8 mouse cellular contexts compared by ENCODE assay signal in the genomic region with DNA sequence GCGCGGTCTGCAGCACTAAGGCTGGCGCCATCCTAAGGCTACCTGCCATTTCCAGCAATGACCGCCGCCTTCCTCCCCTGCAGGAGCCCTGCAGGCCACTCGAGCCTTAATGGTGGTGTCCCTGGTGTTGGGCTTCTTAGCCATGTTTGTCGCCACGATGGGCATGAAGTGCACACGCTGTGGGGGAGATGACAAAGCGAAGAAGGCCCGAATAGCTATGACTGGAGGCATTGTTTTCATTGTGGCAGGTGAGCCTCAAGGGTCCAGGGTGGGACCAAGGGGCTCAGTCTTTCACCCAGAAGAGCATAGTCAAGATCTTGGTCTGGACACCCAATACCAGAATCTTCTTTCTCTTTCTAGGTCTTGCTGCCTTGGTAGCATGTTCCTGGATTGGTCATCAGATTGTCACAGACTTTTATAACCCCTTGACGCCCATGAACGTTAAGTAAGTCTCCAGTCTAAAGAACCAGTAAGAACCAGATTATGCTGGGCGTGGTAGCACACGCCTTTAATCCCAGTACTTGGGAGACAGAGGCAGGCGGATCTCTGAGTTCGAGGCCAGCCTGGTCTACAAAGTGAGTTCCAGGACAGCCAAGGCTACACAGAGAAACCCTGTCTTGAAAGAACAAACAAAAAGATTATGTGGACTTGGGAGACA. TPM values are rescaled to one million over a fixed set of nuclear protein-coding genes. Genes with fewer than 3 reads are reported as not detected.
A peak's percentile ranks its signal among the peaks of the same experiment; 100 is the strongest.
DNase-seq lines count a peak whose midpoint lies in the region; ATAC-seq and TF ChIP-seq lines count a peak whose summit lies in the region.

No protein-coding gene starts in this region.

- peak; percentile 15 for DNase-seq in neural tube, embryonic 11.5 days (ENCODE audit: low spot score)
- no peak for DNase-seq in neural tube, embryonic 10.5 days (ENCODE audit: extremely low spot score, low spot score)
- no peak for DNase-seq in limb, embryonic 14.5 days (ENCODE audit: low spot score)
- DNase-seq in MN1 (ENCODE audit: low spot score) = no peak
- no peak for DNase-seq in natural killer cell, adult 2 months (ENCODE audit: low spot score in 2 of 2)

- peaks cover 38% of the 10 kb centered on the region for H3K36me3 ChIP-seq in erythroblast, embryonic 14.5 days (ENCODE audit: control insufficient read depth)
- H3K36me3 ChIP-seq in neural tube, embryonic 11.5 days (ENCODE audit: control insufficient read depth, insufficient read depth, low read length) = 0 out of 2 replicates have a peak, but pooled peaks cover 2% of the 10 kb centered on the region
- peaks cover 41% of the 10 kb centered on the region for H3K36me3 ChIP-seq in limb, embryonic 14.5 days (ENCODE audit: control insufficient read depth, insufficient read depth, low read length)
- H3K36me3 ChIP-seq in stomach, embryonic 15.5 days = peaks cover 14% of the 10 kb centered on the region

- TF ChIP-seq POLR2A in limb, embryonic 14.5 days (IDR thresholded peaks at IDR 0.05; ENCODE audit: borderline replicate concordance, extremely low read depth, insufficient read depth, insufficient read length) = no peak

- peak overlapping the region; percentile 35 for H3K4me2 ChIP-seq in neural tube, embryonic 11.5 days (ENCODE audit: low read depth)
- H3K4me2 ChIP-seq in limb, embryonic 14.5 days (replicated peaks; ENCODE audit: low read depth, low read length, severe bottlenecking) = peak overlapping the region; percentile 68
- H3K4me2 ChIP-seq in stomach, embryonic 15.5 days = peak overlapping the region; percentile 70

- H3K27me3 ChIP-seq in erythroblast, embryonic 14.5 days (ENCODE audit: control insufficient read depth) = peaks cover 62% of the 10 kb centered on the region
- peaks cover 57% of the 10 kb centered on the region for H3K27me3 ChIP-seq in neural tube, embryonic 11.5 days (ENCODE audit: control insufficient read depth, insufficient read depth, low read length)
- peaks cover 58% of the 10 kb centered on the region for H3K27me3 ChIP-seq in limb, embryonic 14.5 days (ENCODE audit: control insufficient read depth, insufficient read depth, low read length)
- peaks cover 30% of the 10 kb centered on the region for H3K27me3 ChIP-seq in stomach, embryonic 15.5 days (replicated peaks)

- H3K4me3 ChIP-seq in erythroblast, embryonic 14.5 days (replicated peaks) = peak overlapping the region; percentile 39
- H3K4me3 ChIP-seq in neural tube, embryonic 11.5 days (ENCODE audit: low read depth, low read length) = peak overlapping the region; percentile 27
- peak overlapping the region; percentile 37 for H3K4me3 ChIP-seq in limb, embryonic 14.5 days (replicated peaks; ENCODE audit: low read length)
- H3K4me3 ChIP-seq in stomach, embryonic 15.5 days (replicated peaks) = peak overlapping the region; percentile 49

- no peak for ATAC-seq in erythroblast, adult 5-6 weeks (replicated peaks; ENCODE audit: low FRiP score, poor library complexity, severe bottlenecking)
- ATAC-seq in neural tube, embryonic 11.5 days (ENCODE audit: insufficient read depth, low FRiP score, low TSS enrichment) = no peak
- no peak for ATAC-seq in limb, embryonic 14.5 days (ENCODE audit: low FRiP score, low read depth)
- no peak for ATAC-seq in stomach, embryonic 15.5 days (ENCODE audit: insufficient read depth, low FRiP score, low read depth)

- 0 out of 2 replicates have a peak overlapping the region, but pooled peaks have one; percentile 37 for H3K9ac ChIP-seq in neural tube, embryonic 11.5 days (ENCODE audit: low read length)
- peak overlapping the region; percentile 50 for H3K9ac ChIP-seq in limb, embryonic 14.5 days (ENCODE audit: low read depth, low read length, severe bottlenecking)
- H3K9ac ChIP-seq in stomach, embryonic 15.5 days = 0 out of 2 replicates have a peak overlapping the region, but pooled peaks have one; percentile 49

- peaks cover 17% of the 10 kb centered on the region for H3K4me1 ChIP-seq in erythroblast, embryonic 14.5 days (ENCODE audit: control insufficient read depth)
- peaks cover 3% of the 10 kb centered on the region; the same call in 1 of the 2 replicates for H3K4me1 ChIP-seq in neural tube, embryonic 11.5 days (ENCODE audit: control insufficient read depth, insufficient read depth, low read length)
- H3K4me1 ChIP-seq in limb, embryonic 14.5 days (ENCODE audit: control insufficient read depth, insufficient read depth, low read length) = 0 out of 2 replicates have a peak, but pooled peaks cover 3% of the 10 kb centered on the region
- peaks cover 10% of the 10 kb centered on the region; the same call in 1 of the 2 replicates for H3K4me1 ChIP-seq in stomach, embryonic 15.5 days

- H3K9me3 ChIP-seq in erythroblast, embryonic 14.5 days (ENCODE audit: control insufficient read depth, low read length) = peaks cover 27% of the 10 kb centered on the region
- H3K9me3 ChIP-seq in neural tube, embryonic 11.5 days (ENCODE audit: control insufficient read depth, low read length) = no peaks in the 10 kb centered on the region
- no peaks in the 10 kb centered on the region for H3K9me3 ChIP-seq in limb, embryonic 14.5 days (ENCODE audit: control insufficient read depth, low read length)
- no peaks in the 10 kb centered on the region for H3K9me3 ChIP-seq in stomach, embryonic 15.5 days

- H3K27ac ChIP-seq in neural tube, embryonic 11.5 days (ENCODE audit: low read depth, low read length) = no peak overlapping the region
- no peak overlapping the region for H3K27ac ChIP-seq in limb, embryonic 14.5 days (replicated peaks; ENCODE audit: low read depth, low read length)
- peak overlapping the region; percentile 91 for H3K27ac ChIP-seq in stomach, embryonic 15.5 days

- WGBS in neural tube, embryonic 11.5 days = 38% methylated on average over 17 of the region's 17 CpGs
- 42% methylated on average over 17 of the region's 17 CpGs for WGBS in limb, embryonic 14.5 days
- WGBS in stomach, embryonic 15.5 days = 32% methylated on average over 17 of the region's 17 CpGs

RNA-seq across cellular contexts. Expression of a gene that starts 2.4 kb away (rescaled TPM):
- not detected in 2 replicates for polyA plus RNA-seq in erythroblast, embryonic 14.5 days (2012)
- total RNA-seq in erythroblast, adult 5-6 weeks (2015; ENCODE audit: low replicate concordance) = not detected in 2 replicates
- not detected in 2 replicates for total RNA-seq in erythroblast, adult 5-6 weeks (2017; ENCODE audit: low replicate concordance)
- polyA plus RNA-seq in neural tube, embryonic 11.5 days (2014; fragmentation: Nextera tagmentation; extraction: Ambion mirVana) = 5.3 and 5.9 TPM in 2 replicates
- polyA plus RNA-seq in limb, embryonic 14.5 days (2012; rRNA removed) = 6.3 and 8.7 TPM in 2 replicates
- polyA plus RNA-seq in limb, embryonic 14.5 days (2014; fragmentation: Nextera tagmentation; extraction: Ambion mirVana) = 6.1 and 7.6 TPM in 2 replicates
- polyA plus RNA-seq in stomach, embryonic 15.5 days (2015; fragmentation: Nextera tagmentation; extraction: Ambion mirVana) = 438 and 517 TPM in 2 replicates

RNA-seq across cellular contexts. Expression of a gene that starts 14.0 kb away (rescaled TPM):
- polyA plus RNA-seq in erythroblast, embryonic 14.5 days (2012) = 23.2 and 28.5 TPM in 2 replicates
- 48.1 and 52.3 TPM in 2 replicates for total RNA-seq in erythroblast, adult 5-6 weeks (2015; ENCODE audit: low replicate concordance)
- total RNA-seq in erythroblast, adult 5-6 weeks (2017; ENCODE audit: low replicate concordance) = 10.8 and 12.5 TPM in 2 replicates
- 21.5 and 23.3 TPM in 2 replicates for polyA plus RNA-seq in neural tube, embryonic 11.5 days (2014; fragmentation: Nextera tagmentation; extraction: Ambion mirVana)
- polyA plus RNA-seq in limb, embryonic 14.5 days (2012; rRNA removed) = 117 and 125 TPM in 2 replicates
- polyA plus RNA-seq in limb, embryonic 14.5 days (2014; fragmentation: Nextera tagmentation; extraction: Ambion mirVana) = 38.3 and 40.1 TPM in 2 replicates
- 23.0 and 23.2 TPM in 2 replicates for polyA plus RNA-seq in stomach, embryonic 15.5 days (2015; fragmentation: Nextera tagmentation; extraction: Ambion mirVana)

RNA-seq across cellular contexts. Expression of a gene that starts 15.3 kb away (rescaled TPM):
- polyA plus RNA-seq in erythroblast, embryonic 14.5 days (2012) = 1.5 and 1.9 TPM in 2 replicates
- 24.9 and 35.5 TPM in 2 replicates for total RNA-seq in erythroblast, adult 5-6 weeks (2015; ENCODE audit: low replicate concordance)
- total RNA-seq in erythroblast, adult 5-6 weeks (2017; ENCODE audit: low replicate concordance) = 14.5 and 18.7 TPM in 2 replicates
- 149 and 168 TPM in 2 replicates for polyA plus RNA-seq in neural tube, embryonic 11.5 days (2014; fragmentation: Nextera tagmentation; extraction: Ambion mirVana)
- polyA plus RNA-seq in limb, embryonic 14.5 days (2012; rRNA removed) = 101 and 111 TPM in 2 replicates
- polyA plus RNA-seq in limb, embryonic 14.5 days (2014; fragmentation: Nextera tagmentation; extraction: Ambion mirVana) = 118 and 122 TPM in 2 replicates
- 92.9 and 99.4 TPM in 2 replicates for polyA plus RNA-seq in stomach, embryonic 15.5 days (2015; fragmentation: Nextera tagmentation; extraction: Ambion mirVana)

RNA-seq across cellular contexts. Expression of a gene that starts 19.0 kb away (rescaled TPM):
- 6.0 and 7.7 TPM in 2 replicates for polyA plus RNA-seq in erythroblast, embryonic 14.5 days (2012)
- 31.3 and 37.9 TPM in 2 replicates for total RNA-seq in erythroblast, adult 5-6 weeks (2015; ENCODE audit: low replicate concordance)
- 98.1 and 151 TPM in 2 replicates for total RNA-seq in erythroblast, adult 5-6 weeks (2017; ENCODE audit: low replicate concordance)
- polyA plus RNA-seq in neural tube, embryonic 11.5 days (2014; fragmentation: Nextera tagmentation; extraction: Ambion mirVana) = 11.4 and 11.8 TPM in 2 replicates
- 31.0 and 40.4 TPM in 2 replicates for polyA plus RNA-seq in limb, embryonic 14.5 days (2012; rRNA removed)
- 19.3 and 20.9 TPM in 2 replicates for polyA plus RNA-seq in limb, embryonic 14.5 days (2014; fragmentation: Nextera tagmentation; extraction: Ambion mirVana)
- 26.3 and 28.9 TPM in 2 replicates for polyA plus RNA-seq in stomach, embryonic 15.5 days (2015; fragmentation: Nextera tagmentation; extraction: Ambion mirVana)

RNA-seq across cellular contexts. Expression of a gene that starts 24.0 kb away (rescaled TPM):
- 50.2 and 55.8 TPM in 2 replicates for polyA plus RNA-seq in erythroblast, embryonic 14.5 days (2012)
- total RNA-seq in erythroblast, adult 5-6 weeks (2015; ENCODE audit: low replicate concordance) = 328 and 394 TPM in 2 replicates
- total RNA-seq in erythroblast, adult 5-6 weeks (2017; ENCODE audit: low replicate concordance) = 127 and 214 TPM in 2 replicates
- 530 and 552 TPM in 2 replicates for polyA plus RNA-seq in neural tube, embryonic 11.5 days (2014; fragmentation: Nextera tagmentation; extraction: Ambion mirVana)
- polyA plus RNA-seq in limb, embryonic 14.5 days (2012; rRNA removed) = 431 and 477 TPM in 2 replicates
- polyA plus RNA-seq in limb, embryonic 14.5 days (2014; fragmentation: Nextera tagmentation; extraction: Ambion mirVana) = 574 and 593 TPM in 2 replicates
- polyA plus RNA-seq in stomach, embryonic 15.5 days (2015; fragmentation: Nextera tagmentation; extraction: Ambion mirVana) = 459 and 473 TPM in 2 replicates

Comparison
In these comparisons a context has a peak if more than half of its experiments do, and no peak if none do; other contexts are left out.
1. RNA of a gene that starts 2.4 kb away (polyA plus RNA-seq): 438 to 517 TPM in stomach, embryonic 15.5 days; 6.1 to 8.7 TPM in limb, embryonic 14.5 days, 5.3 to 5.9 TPM in neural tube, embryonic 11.5 days and not detected in erythroblast, embryonic 14.5 days; every median in the first group is over 10 times any median in the second.
2. RNA of a gene that starts 15.3 kb away (polyA plus RNA-seq): 149 to 168 TPM in neural tube, embryonic 11.5 days, 101 to 122 TPM in limb, embryonic 14.5 days and 92.9 to 99.4 TPM in stomach, embryonic 15.5 days; 1.5 to 1.9 TPM in erythroblast, embryonic 14.5 days; every median in the first group is over 10 times any median in the second.
3. Peak in every context shown above with its lines, with median percentiles within 50 percentile points of each other: H3K4me3 ChIP-seq, H3K4me2 ChIP-seq and H3K9ac ChIP-seq.